Mouse (Mus musculus) heart, adult 2 months (tissue): ENCODE measurements around the gene Wdr83.

Experiments
- CTCF ChIP-seq: fragments of 200-600 bp; IDR thresholded peaks from 2 replicates; pipeline ENCODE4 v1.8.1; 2022; ENCODE audit warnings: antibody characterized with exemption, mild to moderate bottlenecking, moderate library complexity
- EP300 ChIP-seq: fragments of 200-500 bp; IDR thresholded peaks from 2 replicates; pipeline ENCODE4 v1.6.1; 2011; ENCODE audit warnings: low read depth, low read length, control low read depth; ENCODE audit not compliant: insufficient read depth
- POLR2A ChIP-seq: fragments of 200-500 bp; IDR thresholded peaks from 2 replicates; pipeline ENCODE4 v1.6.1; 2011; ENCODE audit warnings: mild to moderate bottlenecking, low read depth, low read length, control low read depth; ENCODE audit not compliant: insufficient read depth

DNA sequence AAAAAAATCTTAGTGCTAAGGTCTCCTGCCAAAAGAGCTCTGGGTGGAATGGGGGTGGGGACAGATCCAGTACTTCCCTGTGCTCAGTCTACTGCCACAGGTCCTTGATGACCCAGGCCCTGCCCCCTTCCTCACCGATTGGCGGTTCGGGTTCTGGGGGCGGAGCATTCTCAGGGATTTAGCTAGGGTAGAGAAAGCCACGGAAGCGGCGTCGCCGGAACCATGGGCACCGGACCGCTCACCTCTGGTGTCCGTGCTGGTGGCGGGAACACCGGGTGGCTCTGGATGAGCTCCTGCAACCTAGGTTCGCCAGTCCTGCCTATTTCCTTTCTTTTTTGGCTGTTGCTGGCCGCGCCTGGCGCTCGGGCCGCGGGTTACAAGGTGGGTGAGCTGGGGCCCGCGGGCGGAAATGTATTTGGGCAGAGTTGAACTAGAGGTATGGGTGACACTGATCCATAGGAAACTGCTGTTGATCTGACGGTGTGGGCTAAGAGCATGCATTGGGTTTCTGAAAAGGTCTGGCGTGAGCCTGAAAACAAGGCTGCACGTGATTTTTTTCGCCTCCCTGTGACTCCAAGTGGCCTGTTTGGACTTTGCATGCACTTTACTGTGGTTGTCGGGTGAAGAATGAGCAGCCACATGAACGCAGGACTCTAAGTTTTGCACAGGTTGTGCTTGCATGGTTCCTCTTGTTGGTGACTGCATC lies 2.2 kb upstream of the Wdr83 start, which contains the start of gene Man2b1:
- TF ChIP-seq POLR2A (peak; percentile 95), CTCF (peak; percentile 50), EP300 (no peak; the same call in 1 of the 2 replicates)
